Mouse (Mus musculus): ENCODE results near the gene Casq1.
"Not testable (repeated sequence)": the region's sequence is repeated elsewhere in the genome, so short reads cannot be mapped to it uniquely, and the experiment has no call there.

The Casq1 gene

DNA sequence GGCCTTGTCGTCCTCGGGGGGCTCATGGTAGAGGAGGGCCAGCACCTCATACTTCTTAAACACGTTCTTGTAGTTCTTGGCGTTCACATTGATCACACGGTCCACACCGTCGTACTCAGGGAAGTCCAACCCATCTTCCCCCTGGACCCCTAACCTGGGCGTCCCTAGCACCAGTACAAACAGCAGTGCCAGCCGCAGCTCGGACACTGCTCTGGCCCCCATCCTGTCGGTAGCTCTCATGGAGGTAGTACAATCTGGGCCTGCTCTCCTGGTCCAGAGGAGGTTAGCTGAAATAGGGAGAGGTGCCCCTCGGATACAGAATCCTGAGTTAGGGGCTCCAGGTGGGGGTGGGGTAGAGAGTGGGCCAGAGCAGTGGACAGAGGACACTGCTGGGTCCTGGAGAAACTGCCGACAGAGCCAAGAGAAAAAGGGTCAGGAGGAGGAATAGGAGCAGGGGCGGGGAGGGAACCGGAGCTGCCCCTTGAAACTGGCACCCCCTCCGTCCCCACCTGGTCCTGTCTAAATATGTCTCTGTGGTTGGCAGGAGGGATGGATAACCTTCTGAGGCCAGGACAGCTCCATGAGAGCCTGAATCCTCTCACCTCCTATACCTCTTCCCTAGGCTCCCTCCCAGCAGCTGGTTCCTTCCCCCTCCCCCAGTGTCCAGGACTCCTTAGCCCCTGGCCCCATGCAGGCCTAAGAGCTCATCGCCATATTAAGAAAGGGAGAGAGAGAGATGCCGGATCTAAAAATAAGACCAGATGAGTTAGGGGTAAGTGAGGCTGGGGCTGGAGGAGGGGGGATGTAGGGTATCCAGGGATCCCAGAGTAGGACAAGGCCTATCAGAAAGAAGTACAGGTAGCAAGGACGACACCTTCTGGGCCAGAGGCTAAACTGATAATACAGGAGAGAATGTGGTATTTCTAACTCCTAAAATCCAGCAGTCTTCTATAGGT, at the start of gene Casq1:
Gene Casq1 (minus strand): TSS at position 418 of the 956 bp plus-strand sequence.
- DNase-seq (ENCODE audit: low spot score) = no peak

DNA sequence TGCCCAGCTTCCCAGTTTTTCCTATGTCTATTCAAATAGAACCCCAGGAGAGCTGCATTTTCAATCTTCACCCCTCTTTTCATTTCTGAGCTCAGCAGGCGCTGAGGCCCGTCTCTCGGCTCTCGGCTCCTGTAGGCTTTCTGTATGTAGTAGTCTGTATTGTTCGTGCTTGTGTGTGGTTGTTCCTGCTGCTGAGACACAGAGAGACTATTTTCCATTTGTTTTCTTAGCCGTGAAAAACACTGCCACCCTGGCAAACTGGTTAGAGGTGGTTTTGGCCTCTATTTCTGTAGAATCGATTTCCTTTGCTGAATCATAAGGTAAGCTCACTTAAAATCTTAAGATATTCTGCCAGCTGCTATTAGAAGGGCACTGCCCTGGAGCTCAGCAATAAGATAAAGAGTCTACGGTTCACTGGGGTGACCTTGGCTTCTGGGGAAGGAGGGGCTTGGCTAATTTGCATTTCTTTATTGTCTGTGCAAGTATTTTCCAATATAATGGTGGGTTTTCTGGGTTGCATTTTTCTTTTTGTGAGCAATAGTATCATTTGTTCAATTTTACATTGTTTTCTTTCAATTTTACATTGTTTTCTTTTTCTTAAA, 41.9 kb upstream of the Casq1 start, which contains the start of gene Igsf8:
Gene Igsf8 (plus strand): TSS at position 165 of the 602 bp plus-strand sequence.
- no peak for DNase-seq (ENCODE audit: low spot score)

- no peak for DNase-seq (ENCODE audit: low spot score)
Measured at GRCm38 (mm10) chr1:172258314-172258713, 38.6 kb upstream of the Casq1 start, which contains the start of gene Atp1a4. Gene Atp1a4, minus strand, starts transcription at chr1:172258414.

- DNase-seq (ENCODE audit: low spot score) = peak; percentile 77
Measured at GRCm38 (mm10) chr1:172247679-172248078, 28.0 kb upstream of the Casq1 start.

- DNase-seq (ENCODE audit: low spot score) = no peak
Measured at GRCm38 (mm10) chr1:172247216-172247615, 27.5 kb upstream of the Casq1 start.

- not testable (repeated sequence) for DNase-seq (ENCODE audit: low spot score)
Measured at GRCm38 (mm10) chr1:172244645-172245044, 25.0 kb upstream of the Casq1 start.

DNA sequence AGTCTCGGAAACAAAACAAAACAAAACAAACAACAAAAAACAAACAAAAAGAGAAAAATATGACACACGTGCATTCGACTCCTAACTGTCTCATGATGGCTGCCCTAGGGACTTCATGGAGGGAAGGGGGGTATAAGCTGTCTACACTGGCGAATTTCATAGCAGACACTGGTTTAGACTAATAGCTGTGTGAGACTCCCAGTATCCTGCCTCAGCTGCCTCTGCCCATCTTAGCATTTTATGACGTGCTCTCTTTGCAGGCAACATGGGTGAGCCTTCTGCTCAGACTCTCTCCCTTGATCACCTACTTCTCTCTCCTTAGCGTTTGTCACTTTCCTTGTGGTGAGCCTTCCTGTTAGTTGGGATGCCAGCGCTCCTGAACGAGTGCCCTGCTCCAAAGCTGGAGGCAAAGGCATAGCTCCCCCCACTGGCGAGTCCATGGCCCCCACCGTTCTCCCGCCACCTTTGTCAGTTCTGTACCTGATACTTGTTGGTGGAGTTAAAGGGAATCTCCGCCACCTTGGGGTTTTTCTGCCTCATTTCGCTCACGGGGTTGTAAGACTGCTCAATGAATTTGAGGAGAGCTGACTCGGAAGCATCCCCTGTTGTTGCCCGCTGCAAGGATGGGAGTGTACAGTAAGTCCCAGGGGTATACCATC, 24.0 kb upstream of the Casq1 start:
- DNase-seq (ENCODE audit: low spot score) = no peak

- no peak for DNase-seq (ENCODE audit: low spot score)
Measured at GRCm38 (mm10) chr1:172242401-172242800, 22.7 kb upstream of the Casq1 start.

DNA sequence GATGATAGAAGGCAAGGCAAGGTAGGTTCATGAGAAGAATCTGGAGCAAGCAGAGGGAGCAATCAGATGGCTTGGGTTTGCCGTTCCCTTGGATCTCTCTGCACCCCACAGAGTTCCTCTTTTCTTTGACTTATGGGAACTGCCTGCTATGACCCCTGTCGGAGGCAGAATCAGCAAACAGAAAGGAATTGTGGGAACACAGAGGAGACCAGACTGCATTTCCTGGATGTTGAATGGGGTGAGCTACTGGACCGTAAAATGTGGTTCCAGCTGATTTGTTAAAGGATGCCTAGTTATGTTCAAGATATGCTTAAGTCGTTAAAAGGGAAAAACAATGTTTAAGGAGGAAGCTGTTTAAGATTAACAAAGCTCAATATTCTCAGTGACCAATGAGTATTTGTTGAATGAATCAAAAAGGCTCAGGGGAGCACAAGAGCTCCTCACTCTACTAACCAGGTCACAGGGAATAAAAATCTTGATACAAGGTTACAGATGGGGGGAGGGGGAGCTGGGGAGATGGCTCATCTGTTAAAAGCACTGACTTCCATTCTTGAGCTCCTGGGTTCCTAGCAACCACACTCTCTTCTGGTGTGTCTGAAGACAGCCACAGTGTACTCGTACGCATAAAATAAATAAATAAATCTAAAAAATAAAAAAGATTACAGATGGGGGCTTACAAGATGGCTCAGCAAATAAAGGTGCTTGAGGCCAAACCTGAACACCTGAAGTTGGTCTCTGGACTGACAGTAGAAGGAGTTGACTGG, 21.5 kb upstream of the Casq1 start:
- DNase-seq (ENCODE audit: low spot score) = peak; percentile 40

GRCm38 (mm10) chr1:172229215-172229614, 9.5 kb upstream of the Casq1 start:
- DNase-seq (ENCODE audit: low spot score) = no peak

DNA sequence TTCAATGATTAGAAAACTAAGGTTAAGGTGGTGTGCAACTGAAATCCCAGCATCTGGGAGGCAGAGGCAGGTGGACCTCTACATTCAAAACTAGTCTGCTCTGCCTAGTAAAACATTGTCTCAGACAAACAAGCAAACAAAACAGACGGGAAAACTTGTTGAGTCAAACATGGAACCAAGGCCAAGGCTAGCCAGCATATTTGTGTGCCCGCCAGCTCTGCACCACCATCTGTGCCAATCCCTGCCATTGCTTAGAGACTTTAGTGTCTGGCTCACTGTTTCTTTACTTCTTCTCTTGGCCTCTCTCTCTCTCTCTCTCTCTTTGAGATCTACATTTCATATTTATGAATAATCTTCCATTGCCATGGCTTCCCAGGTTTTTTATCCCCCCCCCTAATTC, 8.5 kb upstream of the Casq1 start:
- no peak for DNase-seq (ENCODE audit: low spot score)

DNA sequence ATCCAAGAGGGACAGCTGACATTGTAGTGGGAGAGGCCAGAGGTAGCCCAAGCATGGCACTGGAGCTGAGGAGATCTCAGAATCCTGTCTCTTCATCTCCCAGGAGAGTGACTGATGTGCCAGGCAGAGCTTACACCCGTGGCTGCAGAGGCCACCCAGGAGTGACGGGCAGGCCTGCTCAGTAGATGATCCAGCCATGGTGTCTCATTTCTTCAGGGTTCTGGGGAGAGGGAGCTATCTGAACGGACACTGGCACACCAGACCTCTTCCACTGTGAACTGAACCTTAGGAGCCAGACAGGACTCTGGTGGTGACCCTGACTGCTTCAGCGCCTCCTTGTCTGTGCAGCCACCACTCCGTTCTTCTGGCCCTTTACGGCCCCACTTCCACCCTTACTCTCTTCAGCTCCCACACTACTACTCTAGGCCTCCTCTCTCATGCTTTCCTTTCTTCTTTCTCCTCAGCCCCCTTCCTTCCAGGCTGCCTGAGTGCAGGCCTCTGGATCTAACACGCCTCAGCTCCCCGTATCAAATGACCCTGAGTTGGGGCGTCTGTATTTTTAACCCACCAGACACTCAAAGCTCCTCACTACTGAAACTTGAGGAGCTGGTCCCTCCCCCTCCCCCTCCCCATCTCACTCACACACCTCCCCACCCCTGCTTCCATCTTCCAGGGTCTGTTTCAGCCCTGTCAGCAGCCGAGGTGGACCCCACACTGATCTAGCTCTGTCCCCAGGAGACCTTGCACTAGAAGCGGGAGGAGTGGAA, 1.8 kb upstream of the Casq1 start:
- no peak for DNase-seq (ENCODE audit: low spot score)

DNA sequence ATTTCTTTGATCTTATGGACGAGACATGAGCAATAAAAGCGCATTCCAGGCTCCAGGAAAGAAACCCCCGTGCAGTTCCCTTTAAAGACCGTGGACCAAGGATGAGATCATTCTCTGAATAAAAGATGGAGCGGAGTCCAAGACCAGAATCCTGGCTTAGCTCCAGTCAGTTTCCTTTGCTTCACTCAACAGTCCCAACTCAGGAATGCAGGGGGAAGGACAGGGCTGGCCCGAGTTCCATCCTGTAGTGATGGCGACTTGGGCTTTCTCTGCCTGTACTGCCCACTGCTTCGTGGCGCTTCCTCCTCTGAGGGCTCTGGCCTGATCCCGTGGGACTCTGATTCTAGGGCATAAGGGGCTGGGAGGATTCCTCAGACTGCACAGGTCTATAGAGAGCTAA, 746 bp upstream of the Casq1 start:
- DNase-seq (ENCODE audit: low spot score) = no peak

DNA sequence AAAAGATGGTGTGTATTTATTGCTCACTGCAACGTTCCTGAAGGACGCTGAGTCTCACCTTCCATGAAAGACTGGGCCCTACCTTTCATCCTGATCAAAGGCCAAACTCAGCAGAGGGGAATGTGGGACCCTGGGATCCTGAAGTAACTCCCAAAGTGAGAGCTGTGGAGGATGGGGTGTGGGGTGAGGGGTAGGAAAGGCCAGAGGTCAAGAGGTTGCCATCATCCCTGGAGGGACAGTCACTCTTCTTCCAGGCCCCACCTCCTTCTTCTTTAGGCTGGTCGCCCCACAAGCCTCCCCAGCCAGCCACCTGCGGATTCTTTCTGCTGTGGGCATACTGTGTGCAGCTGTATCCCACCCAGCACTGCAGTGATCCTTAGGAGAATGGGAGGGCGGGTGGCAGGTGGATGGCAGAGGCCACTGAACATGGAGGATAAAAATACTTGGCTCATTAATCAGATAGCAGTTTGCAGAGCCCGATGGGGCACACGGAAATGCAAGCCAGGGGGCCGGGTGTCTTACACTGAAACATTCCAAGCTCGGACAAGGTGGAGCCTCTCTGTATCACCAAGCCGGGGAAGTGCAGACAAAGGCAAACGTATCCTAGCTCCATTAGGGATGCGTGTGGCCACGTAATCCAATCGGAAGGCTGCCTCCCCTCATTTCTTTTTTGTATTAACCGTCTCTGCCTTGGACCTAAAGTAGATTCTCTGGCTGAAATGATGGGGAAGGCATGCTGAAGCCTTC, 1.3 kb downstream of the Casq1 start:
- no peak for DNase-seq (ENCODE audit: low spot score)

DNA sequence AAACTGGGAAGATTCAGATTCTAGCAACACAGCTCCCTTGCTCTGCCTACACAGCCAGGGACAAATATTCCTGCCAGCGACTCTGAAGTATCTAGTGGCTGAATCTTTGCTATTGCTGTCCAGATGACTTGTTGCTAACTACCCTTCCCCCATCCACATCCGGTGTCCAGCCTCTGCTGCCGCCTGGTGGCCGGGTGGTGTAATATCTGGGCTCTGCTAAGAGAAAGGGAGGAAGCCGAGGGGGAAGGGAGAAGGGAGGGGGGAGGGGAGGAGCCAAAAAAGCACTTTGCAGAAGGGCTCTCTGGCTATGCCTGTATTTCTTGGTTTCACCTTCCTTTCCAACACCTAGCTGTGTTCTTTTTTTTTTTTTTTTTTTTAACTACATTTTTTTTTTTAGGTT, 2.5 kb downstream of the Casq1 start:
- DNase-seq (ENCODE audit: low spot score) = peak; percentile 95

- no peak for DNase-seq (ENCODE audit: low spot score)
Measured at GRCm38 (mm10) chr1:172214748-172215147, 4.9 kb downstream of the Casq1 start.

- no peak for DNase-seq (ENCODE audit: low spot score)
Measured at GRCm38 (mm10) chr1:172213771-172214170, 5.9 kb downstream of the Casq1 start.

DNA sequence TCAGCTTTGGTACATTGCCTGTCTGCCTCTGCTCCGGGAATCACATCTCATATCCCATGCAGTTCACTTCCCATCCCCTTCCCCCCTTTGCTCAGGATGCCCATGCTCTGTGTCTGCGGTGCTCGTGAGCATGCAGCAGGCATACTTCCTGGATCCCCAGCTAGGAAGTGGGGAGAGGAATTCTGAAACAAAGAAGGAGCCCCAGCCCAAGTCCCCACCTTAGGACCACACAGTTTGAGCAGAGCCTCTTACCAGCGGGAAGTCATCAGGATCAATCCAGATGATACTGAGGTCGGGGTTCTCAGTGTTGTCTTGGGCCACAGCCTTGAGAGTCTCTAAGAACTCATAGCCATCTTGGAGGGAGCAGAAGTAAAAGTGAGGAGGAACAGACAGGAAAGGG, 6.9 kb downstream of the Casq1 start:
- DNase-seq (ENCODE audit: low spot score) = no peak

DNA sequence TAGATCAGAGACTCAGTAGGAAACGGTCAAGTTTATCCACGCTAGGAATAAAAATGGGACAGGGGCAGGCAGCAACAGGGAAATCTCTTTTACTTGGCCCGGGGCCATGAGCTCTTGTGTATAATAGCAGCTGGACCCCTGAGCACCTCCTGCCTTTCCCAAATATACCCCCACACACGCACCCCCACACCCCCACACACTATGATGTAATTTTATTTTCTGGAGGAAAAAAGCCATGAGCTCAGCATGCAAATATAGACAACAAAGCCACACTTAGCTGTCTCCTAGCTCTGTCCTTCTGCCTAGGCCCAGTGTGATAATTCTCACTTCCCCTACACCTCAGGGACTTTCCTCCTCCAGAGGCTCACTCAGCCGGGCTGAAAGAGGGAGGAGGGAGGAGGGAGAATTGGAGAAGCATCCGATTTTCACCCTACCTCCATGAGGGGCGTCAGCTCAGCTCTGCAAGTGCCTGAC, 12.5 kb downstream of the Casq1 start:
- DNase-seq (ENCODE audit: low spot score) = no peak
